Mouse (Mus musculus) T-cell, adult 66 days (primary cell): Measurements from ENCODE around the gene Zfp449. TPM values are rescaled to one million over a fixed set of nuclear protein-coding genes. Genes with fewer than 3 reads are reported as not detected.

Experiments used
- total RNA-seq, 2 experiments: library from RNA; stranded (reverse); gene quantifications; 3 replicates in 1 of 2; 4 replicates in 1 of 2; pipeline ENCODE4 v1.2.4; 2023

Zfp449 gene
- under 1 TPM; 0.29 to 0.53 TPM for total RNA-seq

GRCm38 (mm10) chrX:56346176-56346931 lies at the start of gene Zfp449:
Gene Zfp449 (plus strand): TSS chrX:56346400.

GRCm38 (mm10) chrX:56374431-56375128 lies 28.4 kb downstream of the Zfp449 start, which contains the start of gene Smim10l2a:
Gene Smim10l2a (plus strand): TSS chrX:56374586.

Other genes with a start within 250 kb of the Zfp449 start
- gene 3830403N18Rik, start 209.8 kb upstream of the Zfp449 start, total RNA-seq = not detected
- gene Gm773, start 133.5 kb upstream of the Zfp449 start, total RNA-seq = not detected
- under 1 TPM; 0.62 to 0.96 TPM for gene Smim10l2a, start 28.2 kb downstream of the Zfp449 start, total RNA-seq
- not detected for gene Gm2174, start 101.6 kb downstream of the Zfp449 start, total RNA-seq
- 10 to 100 TPM; 48.0 to 50.9 TPM for gene Ints6l, start 108.5 kb downstream of the Zfp449 start, total RNA-seq
- gene Gm10477, start 178.3 kb downstream of the Zfp449 start, total RNA-seq = not detected
- not detected for gene Gm648, start 203.2 kb downstream of the Zfp449 start, total RNA-seq